Mouse (Mus musculus) brain, adult 2 months (tissue): ENCODE data around the gene Diaph3.
"Not testable (repeated sequence)": the region's sequence is repeated elsewhere in the genome, so short reads cannot be mapped to it uniquely, and the experiment has no call there.

Experiments
- DNase-seq: peaks from one replicate; pipeline ENCODE4 v3.0.0; 2011; ENCODE audit warnings: low read depth, low spot score

Gene Diaph3

DNA sequence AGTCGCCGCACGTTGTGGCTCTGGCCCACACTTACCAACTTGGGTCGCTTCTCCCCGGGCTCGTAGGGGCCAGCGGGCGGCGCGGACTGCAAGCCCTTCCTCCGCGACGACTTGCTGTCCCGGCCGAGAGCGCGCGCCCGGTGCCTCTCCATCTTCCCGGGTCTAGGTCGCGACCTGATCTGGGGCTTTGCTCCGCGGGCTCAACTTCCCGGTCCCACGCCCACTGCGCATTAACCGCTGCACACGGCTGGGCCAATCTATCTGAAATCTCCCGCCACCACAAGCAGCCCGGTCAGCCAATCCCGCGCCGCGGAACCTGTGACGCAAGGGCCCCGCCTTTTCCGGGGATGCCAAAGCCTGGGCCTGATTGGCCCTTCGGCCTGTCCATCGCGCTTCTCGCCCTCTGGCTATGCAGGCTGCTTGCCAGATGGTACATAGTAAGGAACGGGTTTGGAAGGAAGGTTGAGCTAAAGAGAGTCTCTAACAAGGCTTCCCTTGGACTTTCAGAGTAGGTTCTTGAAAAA lies at the start of gene Diaph3:
TSS of gene Diaph3 (minus strand) at position 273 of the 524 bp plus-strand sequence.
- peak; percentile 96 for DNase-seq

DNA sequence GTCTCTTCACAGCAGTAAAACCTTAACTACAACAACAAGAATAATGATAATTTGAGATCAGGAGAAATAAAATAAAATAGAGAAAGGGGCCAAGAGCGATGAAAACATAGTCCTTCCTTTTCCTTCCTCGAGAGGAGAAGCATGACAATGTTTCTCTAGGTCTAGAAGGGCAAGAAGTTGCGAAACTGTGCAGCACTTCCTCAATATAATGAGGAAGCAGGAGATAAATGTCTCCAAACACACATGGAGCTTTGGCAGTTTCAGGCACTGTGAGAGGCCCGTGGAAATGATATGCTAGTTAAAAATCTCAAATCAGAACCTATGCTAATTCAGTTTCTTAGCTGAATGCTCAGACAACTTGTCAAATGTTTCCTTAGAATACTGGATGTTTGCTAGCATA lies 49.6 kb upstream of the Diaph3 start:
- DNase-seq, result peak; percentile 20

DNA sequence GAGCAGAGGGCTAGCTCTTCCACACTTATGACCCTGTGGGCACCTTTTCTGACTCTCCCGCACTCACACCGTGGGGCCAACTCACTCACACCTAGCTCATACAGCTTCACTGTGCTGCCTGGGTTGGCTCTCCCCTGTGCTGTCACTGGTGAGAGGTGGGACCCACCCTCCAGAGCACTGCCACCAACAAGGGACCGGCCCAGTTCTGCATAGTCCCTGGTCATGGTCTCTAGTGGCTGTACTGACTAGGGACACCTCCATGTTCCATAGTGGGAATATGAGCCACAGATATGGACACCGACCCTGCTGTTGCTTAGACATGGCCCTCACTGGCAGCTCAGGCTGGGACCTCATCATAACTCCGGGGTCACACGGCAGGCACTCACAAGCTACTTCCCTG lies 30.5 kb upstream of the Diaph3 start:
- DNase-seq, result no peak

DNA sequence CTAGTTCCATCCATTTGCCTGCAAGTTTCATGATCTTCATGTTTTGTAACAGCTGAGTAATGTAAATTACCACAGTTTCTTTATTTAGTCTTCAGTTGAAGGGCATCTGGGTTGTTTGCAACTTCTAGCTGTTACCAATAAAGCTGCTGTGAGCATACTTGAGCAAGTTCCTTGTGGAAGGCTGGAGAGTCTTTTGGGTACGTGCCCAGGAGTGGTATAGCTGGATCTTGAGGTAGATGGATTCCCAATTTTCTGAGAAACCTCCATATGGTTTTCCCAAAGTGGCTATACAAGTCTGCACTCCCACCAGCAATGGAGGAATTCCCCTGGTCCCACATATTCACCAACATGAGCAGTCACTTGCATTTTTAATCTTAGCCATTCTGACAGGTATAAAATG lies 28.1 kb upstream of the Diaph3 start:
- peak; percentile 78 for DNase-seq

DNA sequence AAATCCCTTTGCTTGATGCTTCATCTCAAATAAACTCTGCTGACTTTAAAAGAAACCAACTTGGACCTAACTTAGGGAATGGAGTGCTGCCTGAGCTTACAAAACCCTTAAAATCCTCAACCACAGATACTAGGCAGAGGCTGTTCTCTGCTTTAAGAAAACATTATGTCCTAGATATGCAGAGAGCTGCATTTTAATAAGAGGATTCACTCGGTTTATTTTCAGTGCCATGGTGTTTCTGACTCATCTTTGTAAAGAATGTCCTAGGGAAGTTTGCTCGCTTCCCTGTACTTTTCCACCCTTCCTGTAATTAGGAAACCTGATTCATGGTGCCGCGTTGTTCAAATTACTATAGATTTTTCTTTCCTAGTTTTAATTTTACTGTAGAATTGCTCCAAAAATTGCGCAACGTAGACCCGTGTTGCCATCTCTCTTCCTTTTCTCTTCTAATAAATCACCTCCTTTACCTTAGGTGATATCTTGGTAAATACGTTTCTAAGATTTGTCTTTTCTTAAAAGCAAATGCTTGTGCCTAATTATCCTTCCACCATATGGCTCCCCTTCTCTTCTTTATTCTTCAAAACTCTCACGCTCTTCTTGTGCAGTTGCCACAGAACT lies 14.7 kb upstream of the Diaph3 start:
- DNase-seq, result peak; percentile 84

DNA sequence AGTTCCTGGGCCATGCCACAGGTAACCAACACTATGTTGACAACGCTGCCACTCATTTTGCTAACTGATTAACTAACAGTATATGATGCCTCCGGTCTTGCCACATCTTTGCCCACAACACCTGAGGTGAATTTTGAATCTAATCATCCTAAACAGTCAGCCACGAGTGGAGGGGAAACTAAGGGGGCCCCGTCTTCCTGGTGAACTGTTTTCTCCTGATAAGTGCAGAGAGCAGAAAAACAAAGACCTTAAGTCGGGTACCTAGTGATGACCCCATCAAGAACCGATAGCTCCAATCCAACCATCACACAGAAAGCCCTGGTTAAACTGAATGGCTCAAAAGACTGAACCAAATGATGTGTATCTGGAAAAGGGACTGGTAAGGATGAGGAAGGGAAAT lies 8.6 kb upstream of the Diaph3 start:
- DNase-seq, result no peak

DNA sequence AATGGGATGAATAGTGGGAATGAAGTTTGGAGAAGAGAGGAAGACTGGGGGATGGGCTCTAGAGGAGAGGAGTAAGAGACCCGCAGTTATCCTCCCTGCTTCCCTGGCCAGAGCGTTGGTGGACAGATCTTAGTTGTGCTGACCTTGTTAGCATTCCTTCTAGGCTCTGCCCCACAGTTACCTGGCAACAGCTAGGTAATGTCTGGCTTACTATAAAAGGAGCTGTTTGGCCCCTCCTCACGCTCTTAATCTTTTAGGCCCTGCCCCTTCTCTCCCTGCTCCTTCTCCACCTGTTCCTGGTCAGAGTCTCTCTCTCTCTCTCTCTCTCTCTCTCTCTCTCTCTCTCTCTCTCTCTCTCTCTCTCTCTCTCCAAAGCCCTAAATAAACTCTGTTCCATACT lies 5.7 kb upstream of the Diaph3 start:
- DNase-seq, result no peak

DNA sequence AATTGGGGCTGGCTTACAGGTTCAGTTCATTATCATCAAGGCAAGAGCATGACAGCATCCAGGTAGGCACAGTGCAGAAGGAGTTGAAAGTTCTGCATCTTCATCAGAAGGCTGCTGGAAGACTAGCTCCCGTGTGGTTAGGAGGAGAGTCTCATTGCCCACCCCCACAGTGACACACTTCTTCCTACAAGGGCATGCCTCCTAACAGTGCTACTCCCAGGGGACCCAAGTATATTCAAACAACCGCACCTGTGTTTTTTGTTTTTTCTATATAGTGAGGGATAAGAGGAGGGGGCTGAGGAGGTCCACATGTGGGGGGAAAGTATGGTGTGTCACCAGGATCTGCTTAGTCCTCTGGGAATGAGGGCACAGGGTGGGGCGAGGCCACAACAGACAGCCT lies 4.3 kb upstream of the Diaph3 start:
- no peak for DNase-seq

DNA sequence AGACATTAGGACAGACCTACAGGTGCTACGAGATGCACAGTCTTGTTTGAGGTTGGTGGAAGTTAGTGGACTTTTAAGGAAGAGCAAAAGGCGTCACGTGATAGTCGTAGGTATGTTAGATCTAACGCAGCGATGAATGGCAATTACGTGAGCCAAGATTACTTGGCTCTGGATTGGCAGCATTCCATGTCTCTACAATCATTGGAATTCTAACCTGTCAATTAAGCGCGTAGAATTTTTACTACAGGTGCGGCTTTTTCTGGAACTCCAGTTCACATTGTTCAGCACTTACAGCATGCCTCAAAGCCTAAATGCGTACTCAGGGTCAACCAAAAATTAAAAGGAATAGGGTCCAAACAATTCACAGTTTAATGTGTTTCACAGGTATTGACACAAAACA lies 742 bp upstream of the Diaph3 start:
- no peak for DNase-seq

DNA sequence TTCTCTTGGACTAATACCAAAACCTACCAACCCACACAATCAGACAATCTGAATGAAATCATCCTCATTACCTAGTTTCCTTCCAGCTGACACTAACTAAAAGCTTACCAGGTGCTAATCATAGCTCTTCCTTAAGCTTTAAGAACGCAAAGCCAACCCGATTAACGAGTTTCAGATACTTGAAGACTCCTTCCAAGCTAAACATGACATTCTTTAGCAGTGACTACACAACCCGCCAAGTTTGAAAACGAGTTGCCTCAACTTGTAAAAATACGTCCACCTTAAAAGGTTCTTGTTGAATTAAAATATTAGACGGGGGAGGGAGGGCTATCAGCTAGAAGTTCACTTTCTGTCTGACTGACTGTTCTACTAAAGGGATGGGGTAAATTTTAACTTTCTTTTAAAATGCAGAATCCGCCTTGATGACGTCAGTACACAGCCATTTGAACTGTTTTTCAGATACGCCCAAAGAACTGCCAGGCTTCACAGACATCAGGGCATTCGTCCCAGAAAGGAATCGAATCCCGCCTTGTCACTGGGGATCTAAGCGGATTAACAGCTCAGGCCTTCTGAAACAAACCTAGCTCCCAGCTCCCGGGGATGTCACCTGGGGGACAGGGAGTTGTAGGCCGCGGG lies 590 bp downstream of the Diaph3 start:
- no peak for DNase-seq

DNA sequence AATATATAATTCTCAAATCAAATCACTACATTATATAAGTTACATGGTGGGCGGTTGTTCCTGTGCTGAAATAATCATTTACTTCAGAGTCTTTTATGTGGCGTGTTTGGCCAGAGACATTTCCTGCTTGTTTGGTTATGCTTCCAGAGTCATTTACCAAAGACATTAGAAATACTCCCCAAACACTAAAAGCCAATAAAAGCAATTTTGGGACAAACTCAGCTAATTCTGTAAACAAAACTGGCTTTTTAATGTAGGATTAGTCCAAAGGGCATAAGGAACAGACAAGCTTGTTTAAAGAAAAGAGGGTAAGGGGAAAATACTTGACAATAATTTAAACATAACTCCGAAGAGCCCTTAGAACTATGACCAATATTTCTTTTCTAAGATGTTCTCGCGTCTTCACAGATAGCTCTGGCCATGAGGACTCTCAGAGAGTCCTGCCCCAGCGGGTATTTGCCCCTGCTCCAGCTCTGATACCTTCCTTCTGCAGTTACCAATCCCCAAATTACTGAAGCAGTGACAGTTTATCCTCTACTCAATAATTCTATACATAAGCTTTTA lies 14.9 kb downstream of the Diaph3 start:
- no peak for DNase-seq

DNA sequence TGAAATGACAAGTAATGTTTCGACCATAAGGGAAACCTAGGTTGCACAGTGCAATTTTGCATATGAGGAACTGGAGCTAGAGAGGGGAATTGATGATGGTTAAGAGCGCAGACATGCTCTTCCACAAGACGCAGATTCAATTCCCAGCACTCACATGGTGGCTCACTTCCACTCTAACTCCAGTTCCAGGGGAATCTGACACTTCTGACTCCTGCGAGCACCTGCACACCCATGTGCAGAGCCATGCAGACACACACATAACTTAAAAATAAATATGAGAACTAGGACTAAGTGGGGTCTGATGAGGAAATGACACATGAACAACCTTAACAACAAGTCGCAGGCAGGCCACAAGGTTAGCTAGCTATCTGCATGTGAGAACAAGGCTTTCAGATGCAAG lies 15.5 kb downstream of the Diaph3 start:
- DNase-seq, result no peak

DNA sequence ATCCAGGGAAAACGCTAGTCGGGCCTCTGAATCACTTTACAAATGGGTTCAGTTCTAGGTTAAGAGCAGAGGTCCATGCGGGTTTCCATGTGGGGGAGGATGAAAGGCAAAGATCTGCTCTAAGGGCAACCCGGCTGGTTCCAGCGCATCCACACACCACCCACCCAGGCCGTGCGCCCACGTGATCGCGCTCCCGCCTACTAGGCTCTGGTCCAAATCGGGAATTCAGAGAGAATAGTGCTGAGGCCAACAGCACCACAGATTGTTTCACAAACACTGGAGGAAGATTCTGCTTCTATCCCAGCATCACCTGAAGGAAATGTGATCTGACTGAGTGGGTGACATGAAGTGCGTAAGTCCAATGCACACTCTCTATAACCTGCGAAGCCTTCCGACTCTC lies 17.9 kb downstream of the Diaph3 start:
- peak; percentile 10 for DNase-seq

DNA sequence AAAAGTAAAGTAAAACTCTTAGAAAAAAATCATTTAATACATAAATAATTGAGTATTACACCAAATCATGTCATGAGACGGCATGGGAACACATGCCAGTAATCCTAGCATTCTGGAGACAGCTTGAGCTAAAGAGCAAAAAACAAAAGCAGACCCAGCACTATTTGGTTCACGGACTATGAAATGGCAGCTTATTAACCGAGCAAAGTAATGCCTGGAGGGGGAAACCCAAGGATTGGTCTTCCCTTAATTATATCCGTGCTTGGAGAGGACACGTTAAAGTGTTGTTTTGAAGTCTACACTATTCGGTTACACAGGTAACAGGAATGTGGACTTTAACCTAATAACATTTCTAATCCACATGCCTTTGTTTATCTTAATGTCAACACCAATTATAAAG lies 19.2 kb downstream of the Diaph3 start:
- no peak for DNase-seq

DNA sequence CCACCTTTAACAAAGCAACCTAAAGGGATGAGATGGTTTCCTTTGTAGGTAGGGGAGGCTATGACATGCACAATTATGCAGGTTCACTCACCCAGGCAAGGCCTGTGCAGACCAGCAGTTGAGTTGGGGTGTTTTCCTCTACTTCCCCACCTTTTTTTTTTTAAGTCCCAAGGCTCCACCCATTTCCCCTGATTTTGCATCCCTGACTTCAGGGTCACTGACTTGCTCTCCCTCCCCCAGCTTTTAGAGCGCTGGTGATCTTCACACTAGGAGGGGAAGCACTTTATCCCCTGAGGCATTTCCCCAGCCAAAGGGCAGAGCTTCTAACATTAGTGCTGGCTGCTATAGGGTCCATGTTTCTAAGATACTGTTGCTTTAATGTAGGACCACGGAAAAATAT lies 30.4 kb downstream of the Diaph3 start:
- no peak for DNase-seq

DNA sequence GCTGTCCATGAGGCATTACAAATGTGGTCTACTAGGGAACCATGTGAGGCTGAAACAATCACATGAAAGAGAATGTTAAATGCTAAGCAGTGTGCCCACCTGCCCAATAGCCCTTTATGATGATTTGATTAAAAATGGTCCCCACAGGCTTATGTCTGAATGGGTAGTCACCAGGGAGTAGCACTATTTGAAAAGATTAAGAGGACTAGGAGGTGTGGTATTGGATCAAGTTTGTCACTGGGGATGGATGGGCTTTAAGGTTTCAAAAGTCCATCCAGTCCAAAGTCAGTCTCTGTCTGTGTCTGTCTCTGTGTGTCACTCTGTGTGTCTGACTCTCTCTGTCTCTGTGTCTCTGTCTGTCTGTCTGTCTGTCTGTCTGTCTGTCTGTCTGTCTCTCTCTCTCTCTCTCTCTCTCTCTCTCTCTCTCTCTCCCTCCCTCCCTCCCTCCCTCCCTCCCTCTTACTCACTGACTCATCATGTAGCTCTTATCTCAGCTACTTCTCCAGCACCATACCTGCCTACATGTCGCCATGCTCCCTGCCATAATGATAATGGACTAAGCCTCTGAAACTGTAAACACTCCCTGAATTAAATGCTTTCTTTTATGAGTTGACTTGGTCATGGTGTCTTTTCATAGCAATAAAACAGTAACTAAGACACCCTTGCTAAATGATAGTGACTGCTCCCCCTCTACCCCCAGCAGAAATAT lies 41.5 kb downstream of the Diaph3 start:
- DNase-seq, result no peak

DNA sequence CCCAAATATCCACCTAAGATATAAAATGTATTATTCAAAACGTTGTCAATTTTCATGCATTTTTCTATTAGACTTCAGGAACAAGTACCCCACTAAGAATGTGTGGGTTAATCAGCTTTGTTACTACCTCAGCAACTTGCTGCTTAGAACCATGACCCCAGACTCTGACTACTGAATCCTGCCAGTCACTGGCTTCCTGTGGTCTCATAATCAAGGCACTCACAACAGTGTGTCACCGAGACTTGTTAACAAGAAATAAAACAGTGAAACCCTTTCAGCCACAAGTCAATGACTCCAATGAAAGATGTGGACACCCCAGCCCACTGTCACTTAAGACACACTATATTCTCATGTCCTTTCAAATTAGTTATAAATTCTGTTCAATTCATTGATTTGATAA lies 42.9 kb downstream of the Diaph3 start:
- no peak for DNase-seq

DNA sequence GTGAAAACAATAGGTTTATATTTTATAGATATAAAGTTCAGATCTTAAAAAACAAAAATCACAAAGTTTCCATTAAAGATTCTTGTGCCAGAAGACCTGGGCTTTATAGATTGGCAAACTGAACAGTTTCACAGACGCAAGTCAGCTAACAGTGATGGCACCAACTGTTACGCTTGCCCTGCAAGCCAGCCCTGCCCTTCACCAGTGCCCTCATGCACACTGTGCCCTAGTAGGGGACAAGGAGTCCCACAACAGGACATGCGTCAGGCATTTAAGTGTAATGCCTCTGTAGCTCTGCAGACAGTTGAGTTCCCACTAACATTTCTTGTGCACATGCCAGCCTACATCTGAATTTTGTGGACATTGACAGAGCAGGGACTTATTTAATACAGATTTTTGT lies 49.5 kb downstream of the Diaph3 start:
- no peak for DNase-seq

DNA sequence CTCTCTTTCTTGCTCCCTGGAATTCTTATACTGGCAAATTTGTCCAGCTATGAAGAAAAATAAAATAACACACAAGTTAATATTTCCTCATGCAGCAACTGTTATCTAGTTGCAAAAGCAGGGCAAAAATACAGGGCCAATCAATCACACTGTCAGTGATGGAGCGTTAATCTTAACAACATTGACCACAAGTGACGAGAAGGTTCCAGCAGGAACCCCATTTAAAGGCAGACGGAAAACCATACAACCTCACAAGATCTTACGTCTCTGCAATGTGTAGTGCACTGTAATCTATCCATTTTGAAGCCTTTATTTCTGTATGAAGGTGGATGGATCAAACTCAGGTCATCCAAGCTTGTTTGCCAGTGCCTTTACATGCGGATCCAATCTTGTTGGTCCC lies 49.9 kb downstream of the Diaph3 start:
- DNase-seq, result no peak

DNA sequence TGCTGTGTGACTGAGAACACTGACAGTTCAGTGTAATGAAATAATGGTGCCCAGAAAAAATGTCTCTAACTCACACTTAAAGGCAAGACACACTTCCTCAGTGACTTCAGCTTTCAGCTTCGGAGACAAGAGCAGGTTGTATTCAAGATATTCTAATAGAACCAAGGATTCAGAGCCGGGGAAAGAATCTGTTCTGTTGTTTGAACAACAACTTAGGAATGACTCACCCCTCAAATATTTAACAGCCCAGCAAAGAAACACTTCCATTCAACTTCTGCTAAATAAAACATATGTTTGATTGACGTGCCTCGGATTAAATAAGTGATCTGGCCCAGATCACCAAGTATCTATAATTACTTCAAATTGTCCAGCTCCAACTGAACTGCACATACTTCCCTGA lies 52.1 kb downstream of the Diaph3 start:
- no peak for DNase-seq

DNA sequence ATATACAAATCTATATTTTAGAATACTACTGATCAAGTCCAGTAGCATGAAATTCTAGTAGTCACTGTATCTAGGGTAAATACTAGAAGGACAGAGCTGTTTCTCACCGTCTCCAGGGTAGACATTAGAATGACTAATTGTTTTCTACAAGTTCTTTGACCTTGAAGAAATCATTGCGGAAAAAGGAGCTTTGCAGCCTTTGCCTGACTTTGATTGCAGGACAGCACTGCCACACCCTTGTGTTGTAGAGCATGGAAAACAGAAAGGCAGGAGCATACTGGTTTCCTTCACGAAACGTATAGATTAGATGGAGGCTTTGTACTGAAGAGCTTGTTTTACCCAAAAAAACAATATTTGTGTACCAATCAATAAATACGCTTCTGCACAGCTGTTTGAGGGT lies 52.6 kb downstream of the Diaph3 start:
- DNase-seq, result no peak

DNA sequence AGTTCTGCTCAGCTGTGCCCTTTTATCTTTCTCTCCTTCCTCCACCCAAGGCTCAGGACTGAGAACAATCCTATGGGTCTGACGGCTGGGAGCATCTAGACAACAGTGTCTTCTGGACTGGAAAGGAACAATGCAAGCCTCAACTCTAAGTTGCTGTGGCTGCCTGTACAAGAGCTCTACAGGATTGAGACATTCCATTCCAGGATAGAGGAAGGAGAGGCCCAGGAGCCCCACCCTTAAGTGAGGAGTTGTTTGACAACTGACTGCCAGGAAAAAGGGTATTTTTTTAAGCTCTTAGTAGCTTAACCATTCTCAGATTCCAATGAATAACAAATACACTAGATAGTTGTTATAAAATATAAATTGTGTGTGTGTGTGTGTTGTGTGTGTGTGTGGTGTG lies 53.0 kb downstream of the Diaph3 start:
- DNase-seq, result no peak

DNA sequence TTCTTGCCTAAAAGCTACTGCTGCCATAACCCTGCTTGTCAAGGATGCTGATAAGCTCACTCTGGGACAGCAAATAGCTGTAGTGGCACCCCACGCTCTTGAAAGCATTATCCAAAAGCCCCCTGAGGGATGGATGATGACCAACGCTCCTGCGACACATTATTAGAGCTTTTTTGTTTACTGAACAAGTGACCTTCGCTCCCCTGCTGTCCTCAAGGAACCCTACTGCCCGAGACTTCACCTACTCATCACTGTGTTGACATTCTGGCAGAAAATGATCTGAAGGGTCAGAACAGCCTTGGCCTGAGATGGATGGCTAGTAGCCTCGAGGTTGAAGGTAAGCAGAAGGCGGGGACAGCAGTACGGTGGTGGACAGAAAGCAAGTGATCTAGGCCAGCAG lies 56.1 kb downstream of the Diaph3 start:
- not testable (repeated sequence) for DNase-seq
